Mouse (Mus musculus) G1E (cell line): ENCODE measurements around the gene Gm44790.

Source experiments
- CTCF ChIP-seq: IDR thresholded peaks from 2 replicates; pipeline ENCODE4 v1.5.1; 2012; ENCODE audit warnings: low read depth, low read length, inconsistent platforms, mixed read lengths
- GATA2 ChIP-seq: IDR thresholded peaks from 2 replicates; pipeline ENCODE4 v1.6.1; 2012; ENCODE audit warnings: low read depth, low read length, inconsistent platforms, borderline replicate concordance
- POLR2AphosphoS5 ChIP-seq: IDR thresholded peaks from 2 replicates; pipeline ENCODE4 v1.6.1; 2012; ENCODE audit warnings: low read depth, low read length, inconsistent platforms; ENCODE audit not compliant: insufficient replicate concordance
- TAL1 ChIP-seq: conservative IDR thresholded peaks from 2 replicates; pipeline ENCODE4 v1.6.1; 2012; ENCODE audit warnings: low read depth, low read length, inconsistent platforms, mixed read lengths

DNA sequence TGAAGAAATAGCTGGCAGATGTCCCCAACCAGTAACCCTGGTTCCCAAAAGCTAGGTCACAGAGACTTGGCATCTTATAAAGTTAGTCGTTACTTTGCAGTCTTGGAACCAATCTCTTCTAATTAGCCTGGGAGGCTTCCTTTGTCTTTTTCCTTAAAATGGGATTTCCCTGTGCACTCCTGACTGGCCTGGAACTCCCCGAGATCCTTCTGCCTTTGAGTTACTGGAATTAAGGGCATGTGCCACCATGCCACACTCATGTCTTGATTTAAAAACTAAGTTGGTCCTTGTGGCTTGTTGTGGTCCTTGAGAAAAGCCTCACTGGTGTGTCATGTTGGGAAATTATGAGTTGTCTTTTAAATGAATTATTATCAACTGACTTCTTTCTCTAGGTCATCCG, 48.1 kb upstream of the Gm44790 start:
- TF ChIP-seq POLR2AphosphoS5 = no peak
- TF ChIP-seq CTCF = no peak
- no peak for TF ChIP-seq TAL1
- no peak for TF ChIP-seq GATA2
